Mouse (Mus musculus) cerebellum, adult 9-10 months (tissue): Measurements from ENCODE around the gene Asb13.

Experiments used
- DNase-seq: peaks from one replicate; pipeline ENCODE4 v3.0.0; 2022

The Asb13 gene

DNA sequence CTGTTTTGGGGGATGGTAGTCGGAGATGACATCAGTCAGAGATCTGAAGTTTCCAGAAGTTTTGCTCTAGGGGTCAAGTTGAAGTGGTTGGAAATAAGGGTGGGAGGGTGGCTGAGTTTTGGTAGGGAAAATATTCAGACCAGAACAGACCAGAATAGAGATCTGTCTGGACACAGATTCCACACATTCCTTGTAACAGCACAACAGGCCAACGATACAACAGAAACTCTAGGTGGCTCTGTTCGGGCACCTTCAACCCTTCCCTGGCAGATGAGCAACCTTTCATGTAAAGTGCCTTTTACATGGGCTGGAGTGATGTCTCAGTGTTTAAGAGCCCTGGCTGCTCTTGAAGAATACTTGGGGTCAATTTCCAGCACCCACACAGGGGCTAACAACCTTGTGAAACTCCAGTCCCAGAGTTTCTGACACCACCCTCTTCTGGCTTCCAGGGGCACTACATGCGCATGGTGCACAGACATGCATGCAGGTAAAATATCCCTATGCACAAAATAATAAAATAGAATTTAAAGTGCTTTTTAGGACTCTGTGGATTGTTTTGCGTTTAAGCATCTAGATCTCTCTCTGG, 33.5 kb downstream of the Asb13 start:
- DNase-seq: no peak

DNA sequence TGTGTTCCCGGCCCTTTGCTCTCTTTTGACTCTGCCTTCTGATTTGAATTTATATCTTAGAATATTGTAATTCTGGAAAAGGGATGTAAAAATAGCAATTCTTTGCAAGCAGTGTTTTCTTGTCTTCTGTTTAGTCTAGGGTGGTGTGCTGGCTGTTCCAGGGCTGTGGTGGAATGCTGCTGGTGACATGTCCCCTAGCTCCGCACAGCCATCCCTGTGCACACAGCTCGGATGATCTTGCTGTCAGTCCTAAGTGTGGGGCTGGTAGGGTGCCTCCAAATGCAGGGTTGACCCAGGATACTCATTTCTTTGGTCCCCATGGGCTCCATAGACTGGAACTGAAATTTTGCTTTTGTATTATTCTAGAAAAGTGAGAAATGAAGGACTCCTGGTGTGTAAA, 34.2 kb downstream of the Asb13 start:
- DNase-seq: no peak

- DNase-seq: no peak
These were observed 35.8 kb downstream of the Asb13 start for GRCm38 (mm10) chr13:3669611-3670010.

DNA sequence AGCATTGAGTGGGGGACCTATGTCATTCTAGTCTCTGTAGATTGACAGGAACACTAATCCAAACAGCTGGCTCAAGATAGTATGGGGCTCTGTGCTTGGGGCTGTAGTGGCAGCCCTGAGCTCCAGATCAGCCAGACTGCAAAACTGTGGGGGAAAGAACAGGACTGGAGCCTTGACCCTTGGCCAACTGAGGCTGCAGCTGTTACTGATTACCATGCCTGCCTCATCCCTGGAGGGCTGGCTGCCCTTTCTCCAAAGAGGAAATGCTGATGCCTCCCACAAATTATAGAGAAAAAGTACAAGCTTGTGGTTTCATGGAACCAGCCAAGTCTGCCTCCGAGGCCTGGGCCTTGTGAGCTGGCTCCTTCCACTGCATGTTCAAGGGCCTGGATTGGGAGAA, 36.2 kb downstream of the Asb13 start:
- no peak for DNase-seq

GRCm38 (mm10) chr13:3673151-3673550, 39.3 kb downstream of the Asb13 start:
- DNase-seq: no peak

DNA sequence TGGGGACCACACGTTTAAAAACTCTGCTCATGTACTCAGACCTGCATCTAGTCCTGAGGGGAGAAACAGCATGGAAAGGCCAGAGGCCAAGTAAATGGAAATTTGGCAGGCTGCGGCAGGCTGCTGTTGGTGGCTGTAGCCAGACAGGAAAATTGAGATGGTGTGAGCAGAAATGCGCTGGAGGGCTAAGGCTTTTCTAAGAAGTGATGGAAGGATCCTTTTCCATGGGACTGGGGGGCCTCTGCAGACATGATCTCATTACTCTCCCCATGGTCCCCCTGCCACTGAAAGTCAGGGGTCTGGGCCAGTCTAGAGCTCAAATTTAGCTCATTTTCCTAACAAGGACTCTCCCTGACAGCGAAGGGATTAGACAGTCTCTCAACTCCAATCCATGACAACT, 39.8 kb downstream of the Asb13 start:
- no peak for DNase-seq

- DNase-seq: no peak
These were observed 42.0 kb downstream of the Asb13 start for GRCm38 (mm10) chr13:3675855-3676254.

DNA sequence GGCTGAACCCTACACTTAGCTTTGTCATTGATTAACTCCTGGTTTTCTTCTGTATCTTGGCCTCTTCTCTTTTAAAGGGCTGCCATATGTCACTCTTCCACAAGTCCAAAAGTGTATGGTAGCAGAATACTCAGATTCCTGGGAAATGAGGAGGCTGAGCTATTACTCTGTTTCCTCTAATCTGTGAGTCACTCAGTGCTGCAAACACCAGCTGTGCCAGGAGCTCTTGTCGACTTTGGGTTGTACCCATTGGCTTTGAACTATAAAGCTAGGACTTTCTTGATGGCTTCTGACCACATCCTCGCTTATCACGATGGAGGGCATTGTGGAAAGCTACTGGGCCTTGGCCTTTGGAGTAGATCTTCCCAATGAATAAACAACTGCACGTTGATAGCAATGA, 45.3 kb downstream of the Asb13 start:
- DNase-seq: no peak

- DNase-seq: no peak
These were observed 52.5 kb downstream of the Asb13 start for GRCm38 (mm10) chr13:3686306-3686705.

- DNase-seq: no peak
These were observed 60.9 kb downstream of the Asb13 start for GRCm38 (mm10) chr13:3694599-3695343.

- no peak for DNase-seq
These were observed 63.3 kb downstream of the Asb13 start for GRCm38 (mm10) chr13:3696977-3697735.

- DNase-seq: no peak
These were observed 66.9 kb downstream of the Asb13 start for GRCm38 (mm10) chr13:3700752-3701151.
